Mouse (Mus musculus): ENCODE results near the gene St8sia1. TPM values are rescaled to one million over a fixed set of nuclear protein-coding genes. Genes with fewer than 3 reads are reported as not detected.

The St8sia1 gene
- polyA plus RNA-seq, 1 experiment from 2014 or later: 0.07 TPM

GRCm38 (mm10) chr6:142849326-142849725 lies 114.9 kb downstream of the St8sia1 start:
- no peak overlapping the region for H3K9ac ChIP-seq
- no peaks in the 10 kb centered on the region for H3K36me3 ChIP-seq (ENCODE audit: insufficient read depth)
- H3K4me1 ChIP-seq (ENCODE audit: insufficient read depth): no peaks in the 10 kb centered on the region
- no peak overlapping the region for H3K4me3 ChIP-seq (ENCODE audit: low read depth, low read length)
- H3K27me3 ChIP-seq (ENCODE audit: insufficient read depth, low read length): no peaks in the 10 kb centered on the region
- no peak overlapping the region for H3K4me2 ChIP-seq
- no peaks in the 10 kb centered on the region for H3K9me3 ChIP-seq (ENCODE audit: low read depth, low read length)
- H3K27ac ChIP-seq (ENCODE audit: low read depth): no peak overlapping the region
- ATAC-seq (ENCODE audit: insufficient read depth): no peak
- 53% methylated on average over 5 of the region's 5 CpGs for WGBS
- no peak for DNase-seq
- TF ChIP-seq CTCF (IDR thresholded peaks at IDR 0.05; ENCODE audit: low read depth): no peak

GRCm38 (mm10) chr6:142847914-142848674 lies 116.2 kb downstream of the St8sia1 start:
- H3K4me1 ChIP-seq (ENCODE audit: insufficient read depth): no peaks in the 10 kb centered on the region
- DNase-seq: no peak
- no peak overlapping the region for H3K9ac ChIP-seq
- TF ChIP-seq CTCF (IDR thresholded peaks at IDR 0.05; ENCODE audit: low read depth): no peak
- H3K4me3 ChIP-seq (ENCODE audit: low read depth, low read length): no peak overlapping the region
- H3K9me3 ChIP-seq (ENCODE audit: low read depth, low read length): no peaks in the 10 kb centered on the region
- no peak overlapping the region for H3K4me2 ChIP-seq
- no peak for ATAC-seq (ENCODE audit: insufficient read depth)
- 70% methylated on average over 8 of the region's 8 CpGs for WGBS
- H3K36me3 ChIP-seq (ENCODE audit: insufficient read depth): no peaks in the 10 kb centered on the region
- no peak overlapping the region for H3K27ac ChIP-seq (ENCODE audit: low read depth)
- no peaks in the 10 kb centered on the region for H3K27me3 ChIP-seq (ENCODE audit: insufficient read depth, low read length)

GRCm38 (mm10) chr6:142846855-142847254 lies 117.4 kb downstream of the St8sia1 start:
- no peak for DNase-seq
- WGBS: 89% methylated on average over 4 of the region's 4 CpGs
- no peak for TF ChIP-seq CTCF (IDR thresholded peaks at IDR 0.05; ENCODE audit: low read depth)

GRCm38 (mm10) chr6:142845066-142845465 lies 119.2 kb downstream of the St8sia1 start:
- H3K36me3 ChIP-seq (ENCODE audit: insufficient read depth): no peaks in the 10 kb centered on the region
- H3K4me2 ChIP-seq: no peak overlapping the region
- ATAC-seq (ENCODE audit: insufficient read depth) (no peak), DNase-seq (no peak)
- H3K27me3 ChIP-seq (ENCODE audit: insufficient read depth, low read length): no peaks in the 10 kb centered on the region
- no peaks in the 10 kb centered on the region for H3K4me1 ChIP-seq (ENCODE audit: insufficient read depth)
- WGBS: 71% methylated on average over 4 of the region's 4 CpGs
- no peak overlapping the region for H3K9ac ChIP-seq
- TF ChIP-seq CTCF (IDR thresholded peaks at IDR 0.05; ENCODE audit: low read depth): no peak
- H3K4me3 ChIP-seq (ENCODE audit: low read depth, low read length): no peak overlapping the region
- H3K9me3 ChIP-seq (ENCODE audit: low read depth, low read length): no peaks in the 10 kb centered on the region
- H3K27ac ChIP-seq (ENCODE audit: low read depth): no peak overlapping the region

More at GRCm38 (mm10) chr6:142846855-142847254, 117.4 kb downstream of the St8sia1 start:
- no peaks in the 10 kb centered on the region for H3K36me3 ChIP-seq (ENCODE audit: insufficient read depth)
- no peak overlapping the region for H3K9ac ChIP-seq
- no peaks in the 10 kb centered on the region for H3K27me3 ChIP-seq (ENCODE audit: insufficient read depth, low read length)
- no peaks in the 10 kb centered on the region for H3K4me1 ChIP-seq (ENCODE audit: insufficient read depth)
- H3K27ac ChIP-seq (ENCODE audit: low read depth): no peak overlapping the region
- H3K4me3 ChIP-seq (ENCODE audit: low read depth, low read length): no peak overlapping the region
- H3K4me2 ChIP-seq: no peak overlapping the region
- H3K9me3 ChIP-seq (ENCODE audit: low read depth, low read length): no peaks in the 10 kb centered on the region
- ATAC-seq (ENCODE audit: insufficient read depth): no peak

GRCm38 (mm10) chr6:142844061-142844460 lies 120.2 kb downstream of the St8sia1 start:
- H3K9ac ChIP-seq: no peak overlapping the region
- DNase-seq: no peak
- no peak for ATAC-seq (ENCODE audit: insufficient read depth)
- no peak overlapping the region for H3K27ac ChIP-seq (ENCODE audit: low read depth)
- H3K36me3 ChIP-seq (ENCODE audit: insufficient read depth): no peaks in the 10 kb centered on the region
- no peak overlapping the region for H3K4me3 ChIP-seq (ENCODE audit: low read depth, low read length)
- H3K27me3 ChIP-seq (ENCODE audit: insufficient read depth, low read length): no peaks in the 10 kb centered on the region
- H3K4me1 ChIP-seq (ENCODE audit: insufficient read depth): no peaks in the 10 kb centered on the region
- H3K9me3 ChIP-seq (ENCODE audit: low read depth, low read length): no peaks in the 10 kb centered on the region
- H3K4me2 ChIP-seq: no peak overlapping the region
- no peak for TF ChIP-seq CTCF (IDR thresholded peaks at IDR 0.05; ENCODE audit: low read depth)
- 81% methylated on average over 4 of the region's 4 CpGs for WGBS

- Histone ChIP-seq H3K36me3 (ENCODE audit: insufficient read depth) (no peaks in the 10 kb centered on the region), H3K4me1 (ENCODE audit: insufficient read depth) (no peaks in the 10 kb centered on the region), H3K4me2 (no peak overlapping the region), H3K9ac (no peak overlapping the region), H3K9me3 (ENCODE audit: low read depth, low read length) (no peaks in the 10 kb centered on the region), H3K4me3 (ENCODE audit: low read depth, low read length) (no peak overlapping the region), H3K27me3 (ENCODE audit: insufficient read depth, low read length) (no peaks in the 10 kb centered on the region), H3K27ac (ENCODE audit: low read depth) (no peak overlapping the region)
- no peak for DNase-seq
- WGBS: 93% methylated on average over 1 of the region's 1 CpGs
- no peak for ATAC-seq (ENCODE audit: insufficient read depth)
- no peak for TF ChIP-seq CTCF (IDR thresholded peaks at IDR 0.05; ENCODE audit: low read depth)
Measured at GRCm38 (mm10) chr6:142838501-142838900, 125.8 kb downstream of the St8sia1 start.

DNA sequence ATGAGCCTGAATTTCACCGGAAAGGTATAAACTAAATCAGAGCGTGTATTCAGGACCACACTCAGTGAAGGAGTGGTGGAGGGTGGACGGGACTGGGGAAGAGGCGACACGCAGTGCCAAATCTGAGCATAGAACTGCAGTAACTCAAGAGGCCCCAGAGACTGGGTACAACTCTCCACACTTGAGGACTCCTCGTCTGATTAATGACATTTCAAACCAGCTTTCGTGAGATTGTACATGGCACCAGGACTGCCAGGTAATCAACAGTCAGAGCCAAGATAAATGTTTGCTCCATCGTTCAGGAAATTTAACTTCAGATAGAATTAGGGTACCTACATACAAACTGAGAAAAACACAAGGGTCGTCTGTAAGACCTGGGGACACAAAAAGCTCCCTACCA lies 126.9 kb downstream of the St8sia1 start:
- TF ChIP-seq CTCF (IDR thresholded peaks at IDR 0.05; ENCODE audit: low read depth): no peak
- DNase-seq: no peak
- H3K4me3 ChIP-seq (ENCODE audit: low read depth, low read length): no peak overlapping the region
- H3K27ac ChIP-seq (ENCODE audit: low read depth): no peak overlapping the region
- H3K36me3 ChIP-seq (ENCODE audit: insufficient read depth): no peaks in the 10 kb centered on the region
- H3K9me3 ChIP-seq (ENCODE audit: low read depth, low read length): no peaks in the 10 kb centered on the region
- no peaks in the 10 kb centered on the region for H3K4me1 ChIP-seq (ENCODE audit: insufficient read depth)
- no peak overlapping the region for H3K4me2 ChIP-seq
- no peak for ATAC-seq (ENCODE audit: insufficient read depth)
- H3K9ac ChIP-seq: no peak overlapping the region
- WGBS: 64% methylated on average over 9 of the region's 9 CpGs
- H3K27me3 ChIP-seq (ENCODE audit: insufficient read depth, low read length): no peaks in the 10 kb centered on the region

Data from lung, embryonic 14.5 days (tissue).